14 mouse cellular contexts compared by ENCODE assay signal in the genomic region with DNA sequence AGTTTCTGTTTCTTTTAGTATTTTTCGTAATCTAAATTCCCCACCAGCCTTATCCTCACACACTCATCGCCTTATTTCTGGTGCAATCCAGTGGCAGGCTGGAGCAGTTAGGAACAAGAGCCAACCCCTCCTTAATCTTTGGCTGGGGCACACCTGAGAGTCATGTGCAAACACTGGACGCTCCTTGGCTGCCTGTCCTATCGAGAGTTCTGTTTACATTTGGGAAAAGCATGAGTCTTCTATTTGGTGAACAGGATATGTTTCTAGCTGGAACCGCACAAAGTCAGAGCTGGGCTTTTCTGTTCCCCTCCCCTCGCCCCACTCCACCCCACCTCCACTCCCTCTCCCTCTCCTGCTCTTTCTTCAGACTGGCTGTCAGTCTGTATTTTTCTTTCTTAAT. TPM values are rescaled to one million over a fixed set of nuclear protein-coding genes. Genes with fewer than 3 reads are reported as not detected.
DNase-seq lines count a peak whose midpoint lies in the region; ATAC-seq and TF ChIP-seq lines count a peak whose summit lies in the region.
"Had no signal": no experiment of that assay in that cellular context is flagged by ENCODE, and none has a peak within 500 bp of the region (broad histone marks: within the 10 kb centered on the region; RNA-seq: fewer than 3 reads in every experiment).

No protein-coding gene starts in this region.

- TF ChIP-seq CTCF in intestine, postnatal 0 days (IDR thresholded peaks at IDR 0.05; ENCODE audit: low read depth), result no peak

- H3K9ac ChIP-seq in heart, embryonic 12.5 days, result no peak overlapping the region
- no peak overlapping the region for H3K9ac ChIP-seq in intestine, postnatal 0 days (ENCODE audit: low read depth, low read length)
- no peak overlapping the region for H3K9ac ChIP-seq in stomach, embryonic 15.5 days
- H3K9ac ChIP-seq: kidney, embryonic 15.5 days; limb, embryonic 15.5 days had no signal

- H3K4me3 ChIP-seq in heart, embryonic 12.5 days, result no peak overlapping the region
- H3K4me3 ChIP-seq in intestine, postnatal 0 days (ENCODE audit: low read depth, low read length), result no peak overlapping the region
- no peak overlapping the region for H3K4me3 ChIP-seq in stomach, embryonic 15.5 days (replicated peaks)
- H3K4me3 ChIP-seq: kidney, embryonic 15.5 days; limb, embryonic 15.5 days had no signal

- DNase-seq in kidney, postnatal 25 days, result peak; percentile 36 to 58
- DNase-seq in kidney, adult 11 months, result no peak
- DNase-seq in spleen, postnatal 14 days (ENCODE audit: low spot score in 2 of 2), result no peak
- DNase-seq in adrenal gland, adult 2 months, result no peak
- DNase-seq: adrenal gland, postnatal 36 days; cerebellum, adult 11-12 months; layer of hippocampus, postnatal 36 days had no signal

- no peaks in the 10 kb centered on the region for H3K9me3 ChIP-seq in heart, embryonic 12.5 days (replicated peaks)
- no peaks in the 10 kb centered on the region for H3K9me3 ChIP-seq in intestine, postnatal 0 days (ENCODE audit: control insufficient read depth)
- no peaks in the 10 kb centered on the region for H3K9me3 ChIP-seq in stomach, embryonic 15.5 days
- H3K9me3 ChIP-seq: kidney, embryonic 15.5 days; limb, embryonic 15.5 days had no signal

- H3K4me1 ChIP-seq in heart, embryonic 12.5 days (replicated peaks), result peaks cover 47% of the 10 kb centered on the region
- no peaks in the 10 kb centered on the region; the same call in 1 of the 2 replicates for H3K4me1 ChIP-seq in intestine, postnatal 0 days (replicated peaks; ENCODE audit: control insufficient read depth, insufficient read depth, low read length)
- H3K4me1 ChIP-seq in stomach, embryonic 15.5 days, result peaks cover 18% of the 10 kb centered on the region

- 42% methylated on average over 6 of the region's 6 CpGs for WGBS in heart, embryonic 12.5 days
- 18% methylated on average over 6 of the region's 6 CpGs for WGBS in intestine, postnatal 0 days
- WGBS in stomach, embryonic 15.5 days, result 25% methylated on average over 6 of the region's 6 CpGs

- H3K27ac ChIP-seq in heart, embryonic 12.5 days (ENCODE audit: poor library complexity, severe bottlenecking), result no peak overlapping the region
- no peak overlapping the region for H3K27ac ChIP-seq in intestine, postnatal 0 days (ENCODE audit: low read depth, low read length)
- peak overlapping the region; percentile 82 for H3K27ac ChIP-seq in stomach, embryonic 15.5 days
- H3K27ac ChIP-seq: kidney, embryonic 15.5 days; limb, embryonic 15.5 days had no signal

- H3K27me3 ChIP-seq in heart, embryonic 12.5 days (replicated peaks), result 0 out of 2 replicates have a peak, but pooled peaks cover 3% of the 10 kb centered on the region
- no peaks in the 10 kb centered on the region for H3K27me3 ChIP-seq in intestine, postnatal 0 days (replicated peaks; ENCODE audit: control insufficient read depth, insufficient read depth, low read length)
- no peaks in the 10 kb centered on the region for H3K27me3 ChIP-seq in stomach, embryonic 15.5 days (replicated peaks)
- H3K27me3 ChIP-seq: kidney, embryonic 15.5 days; limb, embryonic 15.5 days had no signal

- no peak for ATAC-seq in heart, embryonic 12.5 days (ENCODE audit: insufficient number of reproducible peaks, low FRiP score)
- ATAC-seq in intestine, postnatal 0 days, result peak; percentile 10; the same call in 1 of the 2 replicates
- ATAC-seq in stomach, embryonic 15.5 days (ENCODE audit: insufficient read depth, low FRiP score, low read depth), result peak; percentile 89
- ATAC-seq: CD4-positive, CD25-positive, alpha-beta regulatory T cell, adult 4 months; forebrain, embryonic 14.5 days had no signal

- H3K36me3 ChIP-seq in heart, embryonic 12.5 days, result no peaks in the 10 kb centered on the region
- H3K36me3 ChIP-seq in intestine, postnatal 0 days (ENCODE audit: control insufficient read depth, insufficient read depth), result no peaks in the 10 kb centered on the region
- H3K36me3 ChIP-seq in stomach, embryonic 15.5 days, result no peaks in the 10 kb centered on the region
- H3K36me3 ChIP-seq: kidney, embryonic 15.5 days; limb, embryonic 15.5 days had no signal

- H3K4me2 ChIP-seq in heart, embryonic 12.5 days, result 0 out of 2 replicates have a peak overlapping the region, but pooled peaks have one; percentile 5
- H3K4me2 ChIP-seq in intestine, postnatal 0 days (replicated peaks; ENCODE audit: low read depth), result no peak overlapping the region
- peak overlapping the region; percentile 19; the same call in 1 of the 2 replicates for H3K4me2 ChIP-seq in stomach, embryonic 15.5 days
- H3K4me2 ChIP-seq: kidney, embryonic 15.5 days; limb, embryonic 15.5 days had no signal

RNA-seq across cellular contexts. Expression of a gene that starts 22.5 kb away (rescaled TPM):
- polyA plus RNA-seq in heart, embryonic 12.5 days (2016; fragmentation: Nextera tagmentation; extraction: Ambion mirVana), result 4.4 and 4.8 TPM in 2 replicates
- 1.5 and 1.8 TPM in 2 replicates for polyA plus RNA-seq in intestine, postnatal 0 days (2015; fragmentation: Nextera tagmentation; extraction: Ambion mirVana)
- 3.0 and 3.3 TPM in 2 replicates for polyA plus RNA-seq in stomach, embryonic 15.5 days (2015; fragmentation: Nextera tagmentation; extraction: Ambion mirVana)
- 10 to 100 TPM; 19.9 to 36.9 TPM for total RNA-seq in adrenal gland, adult 2 months (2021)
- 2.8 and 3.3 TPM in 2 replicates for polyA plus RNA-seq in adrenal gland, adult 2 months (2012; rRNA removed)

RNA-seq across cellular contexts. Expression of a gene that starts 49.3 kb away (rescaled TPM):
- 35.4 and 36.4 TPM in 2 replicates for polyA plus RNA-seq in heart, embryonic 12.5 days (2016; fragmentation: Nextera tagmentation; extraction: Ambion mirVana)
- polyA plus RNA-seq in intestine, postnatal 0 days (2015; fragmentation: Nextera tagmentation; extraction: Ambion mirVana), result 61.7 and 63.8 TPM in 2 replicates
- polyA plus RNA-seq in stomach, embryonic 15.5 days (2015; fragmentation: Nextera tagmentation; extraction: Ambion mirVana), result 40.7 and 45.4 TPM in 2 replicates
- 10 to 100 TPM; 44.8 to 47.5 TPM for total RNA-seq in adrenal gland, adult 2 months (2021)
- polyA plus RNA-seq in adrenal gland, adult 2 months (2012; rRNA removed), result 114 and 169 TPM in 2 replicates

Comparison
In these comparisons a context has a peak if more than half of its experiments do, and no peak if none do; other contexts are left out.
1. DNase-seq: peak in kidney, postnatal 25 days (2 of 2); none in kidney, adult 11 months (single experiment), spleen, postnatal 14 days (0 of 2) and adrenal gland, adult 2 months (single experiment).